Mouse (Mus musculus) bone marrow, adult 2 months (tissue): ENCODE measurements around the gene Mrpl48.

Experiments used
- CTCF ChIP-seq: fragments of 200-500 bp; IDR thresholded peaks from 2 replicates; pipeline ENCODE4 v1.5.1; 2011; ENCODE audit warnings: low read length, control low read depth; ENCODE audit not compliant: control insufficient read depth, insufficient read depth
- POLR2A ChIP-seq: fragments of 200-500 bp; IDR thresholded peaks from 2 replicates; pipeline ENCODE4 v1.6.1; 2011; ENCODE audit warnings: low read depth, mild to moderate bottlenecking, control low read depth, low read length, borderline replicate concordance; ENCODE audit not compliant: control insufficient read depth

DNA sequence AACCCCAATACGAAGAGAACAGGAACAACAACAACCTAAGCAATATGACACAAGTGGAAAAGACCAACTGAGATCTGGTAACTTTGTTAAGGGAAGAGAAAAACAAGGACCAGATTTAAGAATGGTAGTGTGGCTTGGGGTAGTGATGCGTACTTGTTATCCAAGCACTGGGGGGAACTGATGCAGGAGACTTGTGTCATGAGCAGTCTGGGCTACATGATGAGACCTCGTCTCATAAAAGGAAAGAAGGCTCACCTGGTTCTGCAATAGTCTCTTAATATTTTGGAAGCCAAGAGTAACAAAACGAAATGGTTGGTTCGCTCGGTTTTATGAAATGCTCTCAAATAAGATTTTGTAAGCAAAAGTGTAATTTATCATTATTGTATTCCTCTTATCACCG is 25.9 kb downstream of the Mrpl48 start:
- TF ChIP-seq CTCF (no peak), POLR2A (no peak)
